Comparison of ENCODE assay signal across 8 mouse cellular contexts in the genomic region with DNA sequence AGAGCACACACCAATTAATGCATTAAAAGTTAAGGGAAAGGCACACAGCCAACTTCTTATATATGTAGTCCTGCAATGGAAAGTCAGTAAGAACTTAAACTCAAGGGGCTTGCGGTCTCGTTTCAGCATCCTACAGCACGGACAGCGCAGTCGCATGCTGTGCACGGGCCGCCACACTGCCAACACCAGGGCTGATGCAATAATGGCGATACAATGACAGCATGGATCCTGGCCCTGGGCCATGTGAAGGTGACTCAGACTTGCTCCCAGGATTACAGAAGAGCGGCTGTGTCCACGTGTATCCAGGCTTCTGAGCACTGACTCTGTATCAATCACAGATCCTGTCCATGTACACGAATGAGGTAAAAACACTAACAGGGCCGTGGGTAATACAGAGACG.
A peak's percentile ranks its signal among the peaks of the same experiment; 100 is the strongest.
DNase-seq lines count a peak whose midpoint lies in the region; ATAC-seq and TF ChIP-seq lines count a peak whose summit lies in the region.
"Had no signal": no experiment of that assay in that cellular context is flagged by ENCODE, and none has a peak within 500 bp of the region (broad histone marks: within the 10 kb centered on the region; RNA-seq: fewer than 3 reads in every experiment).

No protein-coding gene starts in this region.

- H3K27me3 ChIP-seq in liver, adult 2 months (ENCODE audit: control insufficient read depth, insufficient read depth, low read length), result no peaks in the 10 kb centered on the region
- no peaks in the 10 kb centered on the region for H3K27me3 ChIP-seq in liver, embryonic 11.5 days (replicated peaks; ENCODE audit: control insufficient read depth, insufficient read depth, low read length)
- no peaks in the 10 kb centered on the region for H3K27me3 ChIP-seq in kidney, embryonic 16.5 days (ENCODE audit: insufficient read depth, low read length)

- H3K4me1 ChIP-seq in liver, adult 2 months (ENCODE audit: control insufficient read depth, insufficient read depth, low read length), result peaks cover 3% of the 10 kb centered on the region
- H3K4me1 ChIP-seq in liver, embryonic 11.5 days (replicated peaks; ENCODE audit: control insufficient read depth, insufficient read depth, low read length), result peaks cover 11% of the 10 kb centered on the region
- H3K4me1 ChIP-seq in kidney, embryonic 16.5 days (ENCODE audit: insufficient read depth, low read length), result no peaks in the 10 kb centered on the region

- no peak overlapping the region for H3K4me2 ChIP-seq in liver, embryonic 11.5 days
- no peak overlapping the region for H3K4me2 ChIP-seq in kidney, embryonic 16.5 days (replicated peaks; ENCODE audit: low read depth, low read length)

- TF ChIP-seq CTCF in liver, adult 2 months (IDR thresholded peaks at IDR 0.05; ENCODE audit: low read depth, low read length), result no peak

- no peak overlapping the region for H3K4me3 ChIP-seq in liver, adult 2 months (ENCODE audit: insufficient read depth, low read depth, low read length)
- no peak overlapping the region for H3K4me3 ChIP-seq in liver, embryonic 11.5 days (ENCODE audit: low read depth, low read length)
- no peak overlapping the region for H3K4me3 ChIP-seq in kidney, embryonic 16.5 days (ENCODE audit: low read length)

- peak; percentile 89 for DNase-seq in liver, adult 2 months (ENCODE audit: extremely low read depth, low read depth, low spot score)
- DNase-seq in liver, embryonic 11.5 days (ENCODE audit: low spot score), result no peak
- DNase-seq in adrenal gland, adult (ENCODE audit: inconsistent age in 2 of 2, low spot score in 1 of 2), result peak; percentile 92 to 97
- peak; percentile 73 for DNase-seq in cerebellum, adult 9-11 months
- no peak for DNase-seq in adipocyte (ENCODE audit: low spot score)
- DNase-seq: lung, postnatal 14 days had no signal

- H3K36me3 ChIP-seq in liver, adult 2 months (ENCODE audit: control insufficient read depth, insufficient read depth, low read length), result no peaks in the 10 kb centered on the region
- no peaks in the 10 kb centered on the region; the same call in 1 of the 2 replicates for H3K36me3 ChIP-seq in liver, embryonic 11.5 days (ENCODE audit: control insufficient read depth, insufficient read depth, low read length)
- no peaks in the 10 kb centered on the region for H3K36me3 ChIP-seq in kidney, embryonic 16.5 days (ENCODE audit: insufficient read depth, low read length)

- no peaks in the 10 kb centered on the region for H3K9me3 ChIP-seq in liver, embryonic 11.5 days (ENCODE audit: control insufficient read depth, low read length)
- no peaks in the 10 kb centered on the region for H3K9me3 ChIP-seq in kidney, embryonic 16.5 days (ENCODE audit: low read length)

- no peaks in the 10 kb centered on the region for H3K79me2 ChIP-seq in liver, adult 2 months (ENCODE audit: control insufficient read depth, insufficient read depth, low read length)

- H3K27ac ChIP-seq in liver, adult 2 months (replicated peaks; ENCODE audit: insufficient read depth, low read depth, low read length), result no peak overlapping the region
- no peak overlapping the region for H3K27ac ChIP-seq in liver, embryonic 11.5 days (ENCODE audit: low read depth, low read length)
- no peak overlapping the region for H3K27ac ChIP-seq in kidney, embryonic 16.5 days (ENCODE audit: low read length)

- 25% methylated on average over 13 of the region's 13 CpGs for WGBS in liver, adult 2 months
- 89% methylated on average over 13 of the region's 13 CpGs for WGBS in liver, embryonic 11.5 days
- WGBS in kidney, embryonic 16.5 days, result 81% methylated on average over 13 of the region's 13 CpGs

- ATAC-seq in liver, embryonic 11.5 days (replicated peaks; ENCODE audit: low FRiP score), result no peak
- ATAC-seq in megakaryocyte-erythroid progenitor cell, adult 5-6 weeks (replicated peaks; ENCODE audit: low FRiP score, low TSS enrichment, poor library complexity, severe bottlenecking), result peak; percentile 60
- no peak for ATAC-seq in kidney, embryonic 16.5 days (ENCODE audit: low FRiP score, low TSS enrichment)

- H3K9ac ChIP-seq in liver, adult 2 months (ENCODE audit: low read depth, low read length), result no peak overlapping the region
- no peak overlapping the region for H3K9ac ChIP-seq in liver, embryonic 11.5 days (ENCODE audit: low read depth, low read length)
- no peak overlapping the region for H3K9ac ChIP-seq in kidney, embryonic 16.5 days (replicated peaks; ENCODE audit: low read length)

- no peak for TF ChIP-seq POLR2A in liver, adult 2 months (IDR thresholded peaks at IDR 0.05; ENCODE audit: extremely low read depth, insufficient read depth, low read length)

Comparison
In these comparisons a context has a peak if more than half of its experiments do, and no peak if none do; other contexts are left out.
1. DNase-seq: peak in liver, adult 2 months (single experiment), adrenal gland, adult (2 of 2) and cerebellum, adult 9-11 months (single experiment); none in liver, embryonic 11.5 days (single experiment) and adipocyte (single experiment).